Mouse (Mus musculus) neural tube, postnatal 0 days (tissue): ENCODE data around the gene Wdr4. TPM values are rescaled to one million over a fixed set of nuclear protein-coding genes. Genes with fewer than 3 reads are reported as not detected.

ENCODE experiments used
- microRNA-seq: library from miRNA; unstranded; fragments of <30 nt; microRNA quantifications from one replicate; pipeline ENCODE4, GENCODE M21; 2016
- polyA plus RNA-seq: library from polyadenylated mRNA; unstranded; fragments of >200 nt; fragmentation: Nextera tagmentation; extraction: Ambion mirVana; gene quantifications from 2 replicates; pipeline ENCODE4 v1.2.1, GENCODE M21; 2015

The Wdr4 gene
- 21.9 and 26.0 TPM in 2 replicates for polyA plus RNA-seq

GRCm38 (mm10) chr17:31519946-31520838, at the start of gene Wdr4, which contains the start of gene Ndufv3:
Gene Wdr4, minus strand, starts transcription at chr17:31519980.
Gene Ndufv3, plus strand, starts transcription at chr17:31520115.

GRCm38 (mm10) chr17:31564015-31564857, 44.5 kb upstream of the Wdr4 start, which contains the start of gene Pknox1:
Gene Pknox1, plus strand, starts transcription at chr17:31564734.

Small RNAs within 50 kb of the gene (microRNA-seq; reads per million reads assigned to microRNA genes)
- gene Gm24970, result not detected

Other genes starting within 250 kb of the Wdr4 start
- 5.7 and 6.8 TPM in 2 replicates for gene Rsph1, start 242.6 kb downstream of the Wdr4 start, polyA plus RNA-seq
- 6.8 and 7.4 TPM in 2 replicates for gene Slc37a1, start 233.2 kb downstream of the Wdr4 start, polyA plus RNA-seq
- 25.9 and 30.1 TPM in 2 replicates for gene Pde9a, start 133.8 kb downstream of the Wdr4 start, polyA plus RNA-seq
- 554 and 565 TPM in 2 replicates for gene Ndufv3, start 135 bp upstream of the Wdr4 start, polyA plus RNA-seq
- gene Pknox1, start 44.8 kb upstream of the Wdr4 start, polyA plus RNA-seq, result 32.5 and 36.4 TPM in 2 replicates
- 38.4 and 40.5 TPM in 2 replicates for gene Cbs, start 117.3 kb upstream of the Wdr4 start, polyA plus RNA-seq
- 177 and 190 TPM in 2 replicates for gene U2af1, start 138.9 kb upstream of the Wdr4 start, polyA plus RNA-seq
- gene Cryaa, start 157.8 kb upstream of the Wdr4 start, polyA plus RNA-seq, result 0.80 and 0.90 TPM in 2 replicates